Mouse (Mus musculus): ENCODE data around the gene Wdr89.

Wdr89 gene

DNA sequence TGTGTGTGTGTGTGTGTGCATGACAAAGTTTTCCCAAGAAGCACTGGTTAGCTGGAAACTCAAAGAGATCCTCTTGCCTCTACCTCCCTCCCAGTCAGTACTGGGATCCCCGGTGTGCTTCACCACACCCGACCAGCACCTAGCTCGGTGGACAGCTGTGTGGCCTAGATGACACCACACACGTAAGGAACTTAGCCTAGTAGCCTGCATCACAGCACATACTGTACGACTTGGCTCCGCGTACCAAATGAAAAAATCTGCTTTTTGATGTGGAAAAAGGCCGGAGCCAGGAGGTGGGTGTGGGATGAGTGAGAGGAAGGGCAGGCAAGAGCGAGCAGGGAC, 450 bp downstream of the Wdr89 start:
- DNase-seq (ENCODE audit: low read depth): no peak

DNA sequence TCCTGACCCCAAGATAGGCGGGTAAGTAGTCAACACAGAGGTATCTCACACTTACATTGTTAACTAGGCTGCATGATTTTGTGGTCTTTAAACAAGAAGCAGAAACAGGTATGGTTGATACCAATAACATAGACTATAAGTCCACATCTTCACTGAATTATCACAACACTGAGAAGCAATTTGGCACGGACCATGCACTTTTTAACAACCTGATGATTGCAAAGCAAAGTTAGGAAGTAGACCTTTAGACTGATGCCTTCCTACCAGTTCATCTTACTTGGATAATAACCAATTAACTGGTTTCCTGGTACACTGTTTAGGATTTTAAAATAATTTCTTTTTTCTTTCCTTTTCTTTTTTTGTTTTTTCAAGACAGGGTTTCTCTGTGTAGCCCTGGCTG, 1.1 kb downstream of the Wdr89 start:
- no peak for DNase-seq (ENCODE audit: low read depth)

DNA sequence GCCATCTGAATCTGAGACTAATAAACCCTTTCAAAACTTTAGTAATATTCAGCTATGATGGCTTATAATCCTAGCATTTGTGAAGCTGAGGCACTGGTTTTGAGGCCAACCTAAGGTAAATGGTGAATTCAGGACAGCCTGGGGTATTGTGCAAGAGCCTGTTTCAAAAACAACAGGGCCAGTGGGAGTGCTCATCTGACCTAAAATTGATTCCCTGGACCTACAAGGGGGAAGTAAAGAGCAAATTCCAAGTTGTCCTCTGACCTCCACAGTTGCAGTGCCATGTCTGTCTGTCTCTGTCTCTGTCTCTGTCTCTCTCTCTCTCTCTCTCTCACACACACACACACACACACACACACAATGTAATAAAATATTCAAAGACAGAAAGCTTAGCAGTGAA, 2.4 kb downstream of the Wdr89 start:
- peak; percentile 50 for DNase-seq (ENCODE audit: low read depth)

DNA sequence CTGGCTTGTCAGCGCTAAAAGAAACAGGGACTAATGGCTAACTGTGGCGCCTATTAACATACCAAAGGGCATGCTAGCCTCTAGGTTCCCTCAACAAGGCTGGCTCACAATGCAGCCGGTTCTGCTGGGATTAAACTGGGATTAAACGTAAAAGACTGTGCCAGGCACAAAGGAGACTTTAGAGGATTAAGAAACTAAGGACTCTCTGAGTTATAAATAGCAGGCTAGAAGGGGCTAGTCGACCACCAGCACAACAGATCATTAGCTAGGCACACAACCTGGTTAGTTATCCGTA, 4.9 kb downstream of the Wdr89 start:
- no peak for DNase-seq (ENCODE audit: low read depth)

DNA sequence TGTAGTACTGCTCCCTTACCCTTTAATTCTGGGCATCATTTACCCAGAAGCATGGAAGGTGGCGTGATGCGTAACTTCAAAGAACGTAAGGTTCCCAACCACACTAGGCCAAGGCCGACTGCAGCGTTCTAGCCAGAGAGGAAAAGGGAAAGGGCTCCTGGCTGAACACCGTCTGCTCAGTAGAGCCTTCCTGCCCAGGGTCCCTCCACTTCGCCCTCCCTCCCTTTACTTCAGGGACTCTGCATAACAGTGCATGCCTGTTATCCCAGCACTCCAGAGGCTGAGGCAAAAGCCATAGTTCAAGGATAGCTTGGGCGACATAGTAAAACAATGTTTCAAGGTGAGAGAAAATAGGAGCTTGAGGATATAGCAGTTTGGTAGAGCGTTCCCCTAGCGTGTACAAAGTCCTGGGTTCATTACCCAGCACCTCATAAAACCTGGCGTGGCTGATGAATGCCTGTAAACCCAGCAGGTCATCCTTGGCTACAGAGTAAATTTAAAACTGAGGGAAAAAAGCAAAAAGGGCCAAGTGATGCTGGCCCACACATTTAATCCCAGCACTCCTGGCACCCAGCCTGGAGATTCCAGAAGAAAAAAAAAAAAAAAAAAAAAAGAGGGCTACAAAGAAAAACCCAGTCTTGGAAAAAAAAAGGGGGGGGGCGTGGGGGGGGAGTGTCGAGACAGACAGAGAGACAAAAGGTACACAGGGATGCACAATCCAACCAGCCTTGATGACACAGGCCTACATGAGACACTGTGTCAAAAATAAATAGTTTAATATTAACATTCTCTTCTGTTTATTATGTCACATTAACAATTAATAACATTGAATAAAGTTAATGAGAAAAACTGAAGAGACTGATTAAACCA, 5.5 kb downstream of the Wdr89 start:
- DNase-seq (ENCODE audit: low read depth): no peak

DNA sequence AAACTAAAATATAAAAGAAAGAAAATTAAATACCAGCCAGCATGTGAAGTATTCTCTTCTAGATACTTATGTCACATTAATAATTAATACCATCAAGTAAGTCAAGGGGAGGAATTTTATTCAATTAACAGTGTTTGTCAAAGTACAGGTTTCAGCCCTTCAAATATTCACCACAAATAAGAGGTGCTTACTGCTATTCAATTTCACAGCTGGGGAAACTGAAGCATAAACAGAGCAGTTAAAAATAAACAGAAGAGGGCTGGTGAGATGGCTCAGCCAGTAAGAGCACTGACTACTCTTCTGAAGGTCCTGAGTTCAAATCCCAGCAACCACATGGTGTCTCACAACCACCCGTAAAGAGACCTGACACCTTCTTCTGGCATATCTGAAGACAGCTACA, 7.0 kb downstream of the Wdr89 start:
- no peak for DNase-seq (ENCODE audit: low read depth)

DNA sequence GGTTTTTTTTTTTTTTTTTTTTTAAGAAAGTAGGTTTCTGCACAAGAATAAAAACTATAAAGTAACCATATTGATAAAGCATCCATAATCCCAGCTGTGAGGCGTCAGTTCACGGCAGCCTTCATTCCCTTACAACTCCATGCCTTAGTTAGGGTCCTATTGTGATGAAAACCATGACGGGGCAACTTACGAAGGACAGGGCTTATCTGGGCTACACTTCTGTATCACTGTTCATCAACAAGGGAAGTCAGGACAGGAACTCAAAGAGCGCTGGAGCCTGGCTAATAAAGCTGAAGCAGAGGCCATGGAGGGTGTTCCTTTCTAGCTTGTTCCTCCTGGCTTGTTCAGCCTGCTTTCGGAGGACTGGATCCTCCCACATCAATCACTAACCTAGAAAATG, 10.9 kb downstream of the Wdr89 start:
- DNase-seq (ENCODE audit: low read depth): no peak

DNA sequence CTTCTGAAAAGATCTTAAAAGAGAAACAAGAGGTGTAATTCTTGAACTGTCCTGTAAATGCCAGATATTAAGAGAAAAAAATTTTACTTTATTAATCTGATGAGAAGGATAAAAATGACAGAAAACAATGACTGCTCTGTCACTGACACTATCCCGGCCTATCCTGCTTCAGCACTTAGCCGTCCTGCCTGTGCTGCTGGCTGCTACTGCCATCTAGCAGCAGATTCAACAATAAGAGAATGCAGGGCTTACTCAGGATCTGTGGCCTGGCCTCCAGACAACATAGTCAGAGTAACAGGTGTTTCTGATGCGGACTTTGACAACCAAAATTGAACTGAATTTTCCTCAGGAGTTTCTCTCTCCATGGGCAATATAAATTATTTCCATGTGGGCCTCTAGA, 12.8 kb downstream of the Wdr89 start:
- DNase-seq (ENCODE audit: low read depth): peak; percentile 77

DNA sequence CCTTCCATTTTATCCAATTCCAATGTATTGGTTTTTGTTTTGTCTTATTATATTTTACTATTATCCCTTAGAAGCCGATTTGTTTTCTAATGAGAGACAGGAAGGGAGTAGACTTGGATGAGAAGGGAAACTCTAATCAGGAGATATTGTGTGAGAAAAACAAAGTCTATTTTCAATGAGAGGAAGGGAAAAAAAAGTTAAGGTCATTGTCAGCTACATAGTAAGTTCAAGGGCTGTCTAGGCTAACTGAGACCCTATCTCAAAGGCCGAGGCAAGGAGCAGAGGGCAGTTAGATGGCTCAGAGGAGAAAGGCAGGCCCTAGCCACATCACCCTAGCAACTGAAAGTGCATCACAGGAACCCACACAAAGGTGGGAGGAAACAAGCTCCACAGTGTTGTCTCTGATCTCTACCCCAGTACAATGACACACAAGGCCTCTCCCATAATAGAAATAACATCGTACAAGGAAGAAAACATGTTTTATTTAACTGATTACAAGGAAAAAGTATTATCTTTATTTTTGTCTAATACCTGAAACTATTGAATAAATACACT, 15.0 kb downstream of the Wdr89 start:
- DNase-seq (ENCODE audit: low read depth): no peak

DNA sequence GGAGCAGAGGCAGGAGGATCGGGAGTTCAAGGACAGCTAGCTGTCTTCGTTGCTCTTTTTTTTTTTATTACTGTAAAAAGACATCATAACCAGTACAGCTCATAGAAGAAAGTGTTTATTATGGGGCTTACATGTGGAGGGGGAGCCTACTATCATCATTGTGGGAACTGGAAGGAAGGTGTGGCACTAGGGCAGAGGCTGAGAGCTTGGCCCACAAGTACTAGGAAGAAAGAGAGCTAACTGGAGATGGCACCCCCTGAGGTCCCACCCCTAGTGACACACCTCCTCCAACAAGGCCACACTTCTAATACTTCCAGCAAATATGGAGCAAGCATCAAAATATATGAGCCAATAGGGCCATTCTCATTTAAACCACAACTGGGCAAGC, 19.6 kb downstream of the Wdr89 start:
- no peak for DNase-seq (ENCODE audit: low read depth)

DNA sequence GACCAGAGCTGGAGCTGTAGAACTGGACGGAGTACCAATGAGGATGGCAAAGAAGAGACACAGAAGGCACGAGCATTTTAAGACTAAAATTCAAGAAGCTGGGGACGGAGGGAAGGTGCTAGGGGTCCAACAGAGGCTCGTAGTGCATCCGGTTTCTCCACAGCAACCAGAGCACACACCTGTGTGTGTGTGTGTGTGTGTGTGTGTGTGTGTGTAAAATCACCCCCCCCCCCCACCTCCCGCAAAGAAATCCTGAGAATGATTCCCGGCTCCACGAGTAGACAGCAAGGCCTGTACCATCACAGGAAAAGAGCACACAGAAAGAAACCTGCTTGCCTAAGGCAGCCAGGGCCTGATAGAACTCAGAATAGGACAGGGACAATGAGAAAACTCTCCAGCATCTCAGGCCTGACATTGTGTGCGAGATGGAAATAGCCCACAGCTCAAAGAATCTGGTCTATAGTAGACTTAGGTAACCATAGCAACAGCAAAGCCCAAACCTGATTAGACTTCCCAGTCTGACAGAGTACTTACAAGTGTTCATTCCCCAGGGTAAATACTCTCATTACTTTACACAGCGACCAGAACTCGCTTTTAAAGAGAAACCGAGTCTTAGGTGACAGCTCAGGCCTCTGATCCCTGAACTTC, 20.2 kb downstream of the Wdr89 start:
- no peak for DNase-seq (ENCODE audit: low read depth)

DNA sequence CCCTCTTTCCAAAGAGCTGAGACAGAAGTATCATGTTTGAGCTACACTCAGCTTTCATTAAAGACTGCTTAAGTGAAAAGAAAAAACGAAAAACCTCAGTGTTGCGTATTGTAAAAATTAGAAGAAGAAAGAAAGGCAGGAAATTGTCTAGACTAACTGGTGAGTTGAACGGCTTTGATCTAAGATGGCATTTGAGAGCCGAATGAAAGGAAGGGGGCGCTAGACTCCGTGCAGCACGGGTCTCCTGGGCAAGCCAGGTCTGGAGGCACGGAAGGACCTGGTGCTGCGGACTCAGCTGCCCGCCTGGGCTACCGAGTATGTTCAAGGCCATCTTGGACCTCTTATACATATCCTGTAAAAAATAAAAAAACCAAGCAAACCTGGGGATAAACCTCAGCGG, 21.1 kb downstream of the Wdr89 start:
- DNase-seq (ENCODE audit: low read depth): no peak

DNA sequence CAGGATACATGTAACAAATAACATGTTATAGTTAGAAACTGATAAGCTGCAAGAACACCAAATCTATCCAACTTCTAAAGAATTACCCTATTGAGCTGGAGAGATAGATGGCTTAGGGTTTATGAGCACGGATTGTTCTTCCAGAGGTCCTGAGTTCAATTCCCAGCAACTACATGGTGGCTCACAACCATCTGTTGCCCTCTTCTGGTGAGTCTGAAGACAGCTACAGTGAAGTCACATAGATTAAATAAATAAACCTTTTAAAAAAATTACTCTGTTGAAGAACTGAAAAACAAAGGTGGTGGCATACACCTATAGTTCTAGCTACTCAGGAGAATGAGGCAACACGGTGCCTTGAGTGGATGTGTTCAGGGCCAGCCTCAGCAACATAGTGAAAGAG, 21.7 kb downstream of the Wdr89 start:
- DNase-seq (ENCODE audit: low read depth): no peak

DNA sequence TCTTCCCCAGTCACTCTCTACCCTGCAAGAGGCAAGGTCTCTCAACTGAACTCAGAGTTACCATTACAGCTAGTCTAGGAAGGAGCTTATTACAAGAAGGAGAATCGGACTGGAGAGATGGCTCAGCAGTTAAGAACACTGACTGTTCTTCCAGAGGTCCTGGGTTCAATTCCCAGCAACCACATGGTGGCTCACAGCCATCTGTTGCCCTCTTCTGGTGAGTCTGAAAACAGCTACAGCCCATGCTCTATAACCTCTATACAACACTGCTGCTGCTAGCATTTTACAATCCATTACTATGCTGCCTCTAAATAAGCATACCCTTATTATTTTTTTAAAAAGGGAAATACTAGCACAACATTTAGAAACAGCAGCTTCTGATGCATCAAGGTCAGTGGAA, 23.6 kb downstream of the Wdr89 start:
- DNase-seq (ENCODE audit: low read depth): peak; percentile 33

DNA sequence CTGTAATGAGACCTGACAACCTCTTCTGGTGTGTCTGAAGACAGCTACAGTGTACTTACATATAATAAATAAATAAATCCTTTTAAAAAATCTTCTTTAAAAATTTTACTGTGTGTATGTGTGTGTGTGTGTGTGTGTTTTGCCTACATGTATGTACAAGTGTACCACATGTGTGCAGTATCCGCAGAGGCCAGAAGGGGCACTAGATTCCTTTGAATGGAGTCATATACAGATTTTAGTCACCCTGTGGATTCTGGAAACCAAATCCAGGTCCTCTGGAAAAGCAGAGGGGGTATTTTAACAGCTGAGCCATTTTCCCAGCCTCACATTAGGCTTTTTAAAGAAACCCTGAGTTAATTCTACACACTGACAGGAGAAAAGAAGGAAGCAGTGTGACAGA, 27.6 kb downstream of the Wdr89 start:
- DNase-seq (ENCODE audit: low read depth): no peak

DNA sequence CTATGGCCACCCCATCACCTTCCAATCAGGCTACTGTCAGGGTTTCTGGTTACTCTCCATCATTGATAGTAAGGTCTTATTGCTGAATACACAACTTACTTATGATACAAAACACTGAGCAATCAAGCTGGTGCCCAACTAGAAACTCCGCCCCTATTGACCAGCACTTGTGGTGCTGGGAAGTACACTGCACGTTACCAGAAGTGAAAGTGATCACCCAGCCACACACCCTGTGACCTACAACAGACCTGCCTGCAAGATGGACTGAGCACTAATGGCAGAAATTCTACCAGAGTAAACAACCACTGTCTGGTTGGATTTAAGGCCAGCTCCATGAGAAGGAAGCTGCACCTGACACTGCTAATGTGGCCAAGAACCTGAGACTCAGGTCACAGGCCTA, 31.0 kb downstream of the Wdr89 start:
- DNase-seq (ENCODE audit: low read depth): no peak

DNA sequence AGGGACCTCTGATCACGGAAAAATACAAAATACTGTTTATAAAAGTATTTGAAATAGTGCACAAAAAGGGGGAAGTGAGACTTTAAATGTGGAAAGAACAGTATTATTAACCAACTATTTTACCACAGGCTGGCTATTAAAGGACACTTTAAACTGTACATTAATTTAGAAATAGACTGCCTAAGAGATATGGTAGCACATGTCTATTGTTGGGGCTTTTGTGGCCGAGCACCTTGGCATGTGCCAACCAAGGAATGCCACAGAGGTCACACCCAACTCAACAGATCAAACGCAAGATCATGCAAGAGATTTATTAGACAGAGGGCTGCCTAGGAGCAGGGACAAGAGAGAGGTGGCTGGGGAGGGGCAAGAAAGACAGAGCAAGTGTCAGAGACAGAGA, 32.2 kb downstream of the Wdr89 start:
- DNase-seq (ENCODE audit: low read depth): no peak

DNA sequence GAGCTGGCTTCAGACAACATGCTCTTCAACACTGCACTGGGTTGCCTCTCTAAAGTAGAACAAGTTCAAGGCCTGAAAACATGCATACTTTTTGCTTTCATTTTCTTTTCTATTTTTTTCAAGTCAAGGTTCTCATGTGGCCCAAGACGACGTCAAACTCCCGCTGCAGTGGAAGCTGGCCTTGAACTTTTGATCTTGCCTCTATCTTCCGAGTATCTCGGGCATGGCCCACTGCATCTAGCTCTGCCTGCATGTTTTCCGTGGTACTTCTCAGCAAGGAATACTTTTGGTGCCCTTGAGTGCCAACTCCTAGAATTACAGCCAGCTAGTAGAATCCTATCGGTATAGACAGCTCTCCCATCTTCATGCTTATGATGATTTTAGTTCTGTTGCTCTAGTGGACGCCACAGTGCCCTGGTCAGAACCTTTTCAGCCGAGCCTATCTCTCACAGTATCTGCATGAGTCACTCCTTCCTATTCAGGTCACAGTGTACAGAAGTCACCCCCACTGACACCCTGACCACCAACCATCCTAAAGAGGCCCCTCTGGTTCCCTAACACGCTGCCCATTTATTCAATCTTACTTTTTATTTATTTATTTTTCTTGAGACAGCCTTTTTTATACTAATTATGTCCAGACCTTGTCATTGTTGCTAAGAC, 33.4 kb downstream of the Wdr89 start:
- DNase-seq (ENCODE audit: low read depth): no peak

DNA sequence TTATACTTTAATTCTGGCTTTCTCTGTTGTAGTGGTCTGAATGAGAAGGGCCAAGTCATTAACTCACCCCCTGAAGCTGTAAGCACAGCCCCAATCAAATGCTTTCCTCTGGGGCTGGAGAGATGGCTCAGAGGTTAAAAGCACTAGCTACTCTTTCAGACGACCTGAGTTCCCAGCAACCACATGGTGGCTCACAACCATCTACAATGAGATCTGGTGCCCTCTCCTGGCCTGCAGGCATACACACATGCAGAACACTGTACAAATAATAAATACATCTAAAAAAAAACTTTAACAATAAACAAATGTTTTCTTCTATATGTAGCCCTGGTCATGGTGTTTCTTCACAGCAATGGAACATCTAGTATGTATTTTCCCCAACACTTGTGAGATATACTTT, 39.7 kb downstream of the Wdr89 start:
- no peak for DNase-seq (ENCODE audit: low read depth)

DNA sequence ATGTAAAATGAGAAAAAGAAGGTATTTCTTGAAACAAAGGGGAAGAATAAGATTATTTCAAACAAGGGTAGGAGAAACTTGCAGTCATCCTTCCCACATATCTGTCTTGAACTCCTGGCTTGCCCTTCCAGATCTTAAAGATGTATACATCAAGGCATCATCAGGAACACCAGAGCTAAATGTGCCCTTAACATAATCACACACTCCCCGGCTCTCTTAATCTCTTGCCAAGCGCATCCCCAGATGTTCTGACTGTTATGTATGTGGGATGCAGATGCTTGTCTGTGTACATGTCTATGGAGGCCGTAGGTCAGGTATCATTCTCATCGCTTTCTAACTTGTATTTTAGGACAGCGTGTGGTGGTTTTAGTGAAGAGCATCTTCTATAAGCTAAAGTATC, 46.0 kb downstream of the Wdr89 start:
- DNase-seq (ENCODE audit: low read depth): no peak

DNA sequence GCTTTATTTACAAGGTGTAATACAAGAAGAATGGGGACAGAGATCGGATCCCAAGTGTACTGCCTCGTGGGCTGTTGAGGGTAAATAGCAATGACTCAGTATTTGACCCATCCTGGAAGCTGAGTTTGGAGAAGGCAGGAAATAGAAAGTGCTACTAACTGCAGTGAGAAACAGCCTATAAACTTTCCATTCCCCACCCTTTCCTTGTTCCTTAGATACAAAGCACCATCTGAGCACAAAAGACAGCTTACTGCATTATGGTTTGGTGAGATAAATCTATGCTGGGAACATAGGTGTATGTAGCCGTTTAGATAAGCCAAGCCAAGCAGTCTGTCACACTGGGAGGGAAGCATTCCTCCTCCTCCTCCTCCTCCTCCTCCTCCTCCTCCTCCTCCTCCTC, 46.5 kb downstream of the Wdr89 start:
- DNase-seq (ENCODE audit: low read depth): peak; percentile 61

DNA sequence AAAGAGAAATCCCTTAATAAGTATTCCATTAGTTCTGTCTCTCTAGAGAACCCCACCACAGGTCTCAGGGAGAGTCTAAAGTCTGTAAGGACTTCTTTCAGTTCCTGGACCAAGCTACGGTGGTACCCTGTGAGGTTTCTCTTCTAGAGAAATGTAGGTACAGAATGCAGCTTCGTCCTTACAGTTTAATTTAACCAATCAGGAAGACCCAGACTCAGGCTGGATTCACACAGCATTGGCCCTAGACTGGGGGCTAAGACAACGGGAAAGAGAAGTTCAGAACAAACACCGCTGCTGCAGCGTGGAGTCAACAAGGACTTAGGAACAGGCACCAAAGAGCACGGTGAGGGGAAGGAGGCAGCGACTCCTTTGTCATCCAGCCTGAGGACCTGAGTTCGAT, 52.5 kb downstream of the Wdr89 start:
- no peak for DNase-seq (ENCODE audit: low read depth)

DNA sequence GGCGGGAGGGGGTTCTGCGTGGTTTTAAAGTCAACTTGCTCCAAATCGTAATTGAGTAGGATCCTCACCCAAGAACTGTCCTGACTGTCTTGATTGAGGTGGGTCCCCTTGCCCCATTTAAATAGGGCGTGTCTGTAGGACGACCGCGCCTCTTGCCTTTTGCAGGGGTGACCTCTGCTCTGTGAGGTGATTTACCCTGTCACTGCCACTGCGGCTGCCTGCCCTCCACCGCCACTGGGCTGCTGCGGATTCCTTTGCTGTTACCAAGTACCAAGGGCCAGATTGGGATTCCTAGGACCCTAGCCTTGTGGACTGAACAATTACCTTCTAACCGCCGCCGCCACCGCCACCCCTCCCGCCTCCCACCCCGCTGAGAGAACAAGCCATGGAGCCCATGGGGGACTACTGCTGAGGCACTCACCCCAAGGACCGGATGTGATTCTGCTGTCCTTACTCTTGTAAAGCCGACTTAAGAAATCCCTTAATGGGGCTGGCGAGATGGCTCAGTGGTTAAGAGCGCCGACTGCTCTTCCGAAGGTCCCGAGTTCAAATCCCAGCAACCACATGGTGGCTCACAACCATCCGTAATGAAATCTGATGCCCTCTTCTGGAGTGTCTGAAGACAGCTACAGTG, 53.1 kb downstream of the Wdr89 start:
- DNase-seq (ENCODE audit: low read depth): no peak
